Mouse (Mus musculus) spleen, adult 2 months (tissue): ENCODE data around the gene Srd5a1. TPM values are rescaled to one million over a fixed set of nuclear protein-coding genes. Genes with fewer than 3 reads are reported as not detected.

Experiments
- DNase-seq, 2 experiments: peaks; one replicate each; pipeline versions ENCODE4 v3.0.0 to v3.0.0-alpha.2; 2012 to 2021; ENCODE audit warnings: low spot score in 2 of 2, low read depth in 1 of 2
- H3K27ac ChIP-seq: fragments of 200-500 bp; 2 replicates; pipeline ENCODE4 v1.5.1; 2012; ENCODE audit warnings: low read length, inconsistent platforms; ENCODE audit not compliant: insufficient read depth
- H3K27me3 ChIP-seq: fragments of 200-500 bp; 2 replicates; pipeline ENCODE4 v1.6.1; 2012; ENCODE audit warnings: mild to moderate bottlenecking, moderate library complexity, low read length, inconsistent platforms; ENCODE audit not compliant: control insufficient read depth, insufficient read depth
- H3K36me3 ChIP-seq: fragments of 200-500 bp; 2 replicates; pipeline ENCODE4 v1.6.1; 2012; ENCODE audit warnings: mild to moderate bottlenecking, low read length, inconsistent platforms; ENCODE audit not compliant: control insufficient read depth, insufficient read depth
- H3K4me1 ChIP-seq: fragments of 200-500 bp; 2 replicates; pipeline ENCODE4 v1.6.1; 2011; ENCODE audit warnings: inconsistent platforms; ENCODE audit not compliant: control insufficient read depth, insufficient read depth, insufficient read length
- H3K4me3 ChIP-seq: fragments of 200-500 bp; 2 replicates; pipeline ENCODE4 v1.5.1; 2011; ENCODE audit warnings: mild to moderate bottlenecking, inconsistent platforms; ENCODE audit not compliant: insufficient read depth, insufficient read length; ENCODE audit errors: extremely low read depth
- CTCF ChIP-seq: fragments of 200-500 bp; IDR thresholded peaks from 2 replicates; pipeline ENCODE4 v1.5.1; 2011; ENCODE audit warnings: mild to moderate bottlenecking, inconsistent platforms; ENCODE audit not compliant: insufficient read depth, insufficient read length, insufficient replicate concordance; ENCODE audit errors: extremely low read depth
- POLR2A ChIP-seq: fragments of 200-500 bp; IDR thresholded peaks from 2 replicates; pipeline ENCODE4 v1.6.1; 2011; ENCODE audit warnings: low read depth, low read length, inconsistent platforms
- WGBS: fragments of 180-500 bp; shearing (Covaris S2); methylation state at CpG from one replicate; pipeline ENCODE4 v1.1.7; 2018; 5-methylcytosine and 5-hydroxymethylcytosine counted together
- polyA plus RNA-seq: library from polyadenylated mRNA; depleted of rRNA; stranded (reverse); fragments of >200 nt; gene quantifications from 2 replicates; pipeline ENCODE4 v1.2.3, GENCODE M21; 2012

Srd5a1 gene
- polyA plus RNA-seq, 1 experiment = 0.82 TPM

DNA sequence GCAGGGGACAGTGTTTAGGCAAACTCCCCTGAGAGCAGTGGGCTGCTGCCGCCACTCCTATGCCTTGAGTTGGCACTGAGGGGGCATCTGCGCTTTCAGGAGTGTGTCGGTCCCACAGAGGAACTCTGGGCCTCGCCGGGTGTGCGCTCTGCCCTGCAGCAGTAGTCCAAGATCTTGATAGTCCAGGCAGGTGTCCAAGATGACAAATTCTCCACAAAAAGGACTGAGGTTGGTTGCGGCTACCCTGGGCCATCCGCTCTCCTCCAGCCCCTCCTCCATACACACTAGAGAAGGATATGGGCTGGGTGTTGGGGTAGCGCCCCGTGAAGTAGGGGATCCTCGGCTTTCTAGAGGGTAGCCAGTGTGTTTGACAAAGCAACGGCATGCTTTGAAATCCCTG, 67.6 kb downstream of the Srd5a1 start:
- H3K27me3 ChIP-seq = no peaks in the 10 kb centered on the region
- TF ChIP-seq POLR2A (no peak), CTCF (no peak)
- no peak overlapping the region for H3K4me3 ChIP-seq
- no peak overlapping the region for H3K27ac ChIP-seq
- no peak for DNase-seq
- no peaks in the 10 kb centered on the region for H3K4me1 ChIP-seq
- WGBS = 83% methylated on average over 12 of the region's 12 CpGs
- no peaks in the 10 kb centered on the region for H3K36me3 ChIP-seq

DNA sequence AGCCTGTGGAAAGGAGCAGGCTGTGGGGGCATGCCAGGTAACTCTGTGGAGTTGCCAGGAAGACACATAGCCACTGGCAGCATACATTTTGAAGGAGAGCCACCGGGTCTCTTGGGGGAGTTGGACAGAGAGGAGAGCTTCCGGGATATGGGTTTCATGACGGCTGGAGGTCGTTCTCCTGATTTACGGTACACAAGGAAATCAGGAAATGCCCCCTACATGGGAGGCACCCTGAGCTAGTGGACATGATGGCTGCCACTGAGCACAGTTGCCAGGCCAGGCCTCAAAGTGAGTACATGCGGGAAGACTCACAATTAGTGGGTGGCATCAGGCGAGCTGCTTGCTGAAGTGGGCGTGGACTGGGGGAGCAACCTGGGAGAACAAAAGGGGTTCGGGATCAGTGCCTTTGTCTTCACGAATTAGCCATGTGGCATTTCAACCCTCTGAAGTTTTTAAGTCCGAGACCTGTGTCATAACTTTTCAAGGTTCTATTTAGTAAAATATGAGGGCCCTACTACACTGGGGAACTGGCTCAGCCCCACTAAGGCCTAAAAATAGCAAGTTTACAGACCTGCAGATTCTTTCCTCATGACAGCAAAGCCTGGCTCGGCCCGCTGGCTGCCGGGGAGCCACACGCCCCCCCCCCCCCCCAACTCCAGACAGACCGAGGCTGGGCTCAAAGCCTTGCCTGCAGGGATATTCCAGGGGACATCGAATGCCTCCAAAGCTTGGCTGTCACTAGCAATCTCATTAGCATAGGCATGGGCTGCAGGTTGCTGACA, 68.5 kb downstream of the Srd5a1 start:
- TF ChIP-seq POLR2A (no peak), CTCF (no peak)
- Histone ChIP-seq H3K4me1 (no peaks in the 10 kb centered on the region), H3K4me3 (no peak overlapping the region), H3K27me3 (no peaks in the 10 kb centered on the region), H3K27ac (no peak overlapping the region), H3K36me3 (no peaks in the 10 kb centered on the region)
- no peak for DNase-seq
- WGBS = 81% methylated on average over 17 of the region's 17 CpGs

DNA sequence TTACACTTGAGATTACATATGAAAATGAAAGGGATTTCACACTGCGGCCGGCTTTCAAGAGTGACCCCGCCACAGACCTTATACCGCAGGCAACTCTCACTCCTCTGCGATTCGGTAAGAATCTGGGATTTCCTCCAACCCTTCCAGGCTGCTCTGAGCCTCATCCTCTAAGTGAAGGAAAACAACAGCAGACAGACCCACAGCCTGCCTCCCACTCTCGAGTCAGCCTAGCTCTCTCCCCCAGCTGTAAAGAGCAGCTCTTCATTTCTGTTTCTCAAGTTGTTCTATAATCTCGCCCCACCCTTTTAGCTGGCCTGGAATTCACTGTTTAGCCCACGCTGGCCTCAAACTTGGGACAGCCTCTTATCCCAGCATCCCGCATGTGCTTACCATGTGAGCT, 69.5 kb downstream of the Srd5a1 start:
- Histone ChIP-seq H3K4me1 (no peaks in the 10 kb centered on the region), H3K27me3 (no peaks in the 10 kb centered on the region), H3K27ac (no peak overlapping the region), H3K36me3 (no peaks in the 10 kb centered on the region), H3K4me3 (no peak overlapping the region)
- TF ChIP-seq CTCF = no peak
- WGBS = 88% methylated on average over 10 of the region's 10 CpGs
- no peak for DNase-seq

DNA sequence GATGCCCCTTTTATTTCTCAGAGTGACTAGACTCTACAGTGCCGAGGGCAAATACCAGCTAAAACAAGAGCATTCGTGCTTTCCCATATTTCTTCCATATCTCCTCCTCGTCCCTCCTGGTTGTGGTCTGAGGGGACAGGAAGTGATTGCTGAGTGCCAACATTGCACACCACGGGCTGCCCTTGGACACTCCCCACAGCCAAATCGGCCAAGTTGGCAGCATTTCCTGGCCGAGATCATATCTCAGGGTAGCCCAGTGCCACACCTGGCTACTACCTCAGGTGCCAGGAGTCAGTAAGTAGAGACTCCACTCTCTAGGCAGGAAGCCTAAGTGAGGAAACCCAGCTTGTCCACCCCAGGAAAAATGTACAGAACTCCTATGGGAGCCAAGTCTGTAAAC, 70.0 kb downstream of the Srd5a1 start:
- H3K4me3 ChIP-seq = no peak overlapping the region
- no peaks in the 10 kb centered on the region for H3K27me3 ChIP-seq
- TF ChIP-seq CTCF = no peak
- TF ChIP-seq POLR2A = no peak
- H3K36me3 ChIP-seq = no peaks in the 10 kb centered on the region
- H3K27ac ChIP-seq = no peak overlapping the region
- no peak for DNase-seq
- no peaks in the 10 kb centered on the region for H3K4me1 ChIP-seq
- 42% methylated on average over 6 of the region's 6 CpGs for WGBS

DNA sequence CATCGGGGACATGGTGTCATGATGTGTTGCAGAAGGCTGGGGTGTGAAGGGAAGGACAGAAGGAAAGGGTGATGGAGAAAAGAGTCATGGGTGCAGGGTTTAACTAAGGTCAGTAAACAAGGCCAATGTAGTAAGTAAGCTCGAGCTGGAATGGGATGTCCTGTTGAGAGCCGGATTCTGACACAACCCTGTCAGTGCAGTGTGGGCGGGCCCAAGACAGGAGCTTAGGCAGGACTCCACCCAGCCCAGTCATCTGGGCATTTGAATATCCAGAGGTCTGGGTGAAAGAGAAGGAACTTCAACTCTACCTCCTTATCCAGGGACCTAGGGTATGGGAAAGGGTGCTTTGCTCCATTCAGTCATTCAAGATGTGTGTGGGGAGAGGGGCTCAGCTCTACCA, 72.9 kb downstream of the Srd5a1 start:
- 84% methylated on average over 4 of the region's 4 CpGs for WGBS
- Histone ChIP-seq H3K4me1 (peaks cover 2% of the 10 kb centered on the region; the same call in 1 of the 2 replicates), H3K27me3 (no peaks in the 10 kb centered on the region), H3K4me3 (no peak overlapping the region), H3K36me3 (no peaks in the 10 kb centered on the region), H3K27ac (no peak overlapping the region)
- no peak for DNase-seq
- TF ChIP-seq CTCF (no peak), POLR2A (no peak)

DNA sequence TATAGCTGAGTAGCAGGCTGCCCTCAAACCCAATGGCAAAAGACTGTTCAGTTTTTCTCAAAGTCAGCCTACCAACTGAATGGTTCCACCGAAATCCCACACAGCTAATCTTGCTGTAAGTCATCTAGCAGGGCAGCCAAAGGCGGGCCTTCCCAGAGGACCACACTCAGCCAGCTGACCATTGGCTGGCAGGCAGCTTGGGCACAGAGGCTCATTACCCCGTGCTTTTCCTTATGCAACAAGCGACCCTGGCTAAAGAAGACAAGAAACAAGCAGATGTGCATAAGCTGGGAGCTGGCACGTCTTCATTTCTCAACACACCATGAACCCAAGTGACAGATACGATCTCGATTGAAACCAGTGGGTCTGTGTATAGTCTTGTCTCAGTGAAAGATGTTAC, 73.9 kb downstream of the Srd5a1 start:
- Histone ChIP-seq H3K4me3 (no peak overlapping the region), H3K4me1 (peaks cover 5% of the 10 kb centered on the region), H3K27ac (no peak overlapping the region), H3K27me3 (no peaks in the 10 kb centered on the region), H3K36me3 (no peaks in the 10 kb centered on the region)
- no peak for DNase-seq
- TF ChIP-seq POLR2A (no peak), CTCF (no peak)
- 88% methylated on average over 7 of the region's 7 CpGs for WGBS

DNA sequence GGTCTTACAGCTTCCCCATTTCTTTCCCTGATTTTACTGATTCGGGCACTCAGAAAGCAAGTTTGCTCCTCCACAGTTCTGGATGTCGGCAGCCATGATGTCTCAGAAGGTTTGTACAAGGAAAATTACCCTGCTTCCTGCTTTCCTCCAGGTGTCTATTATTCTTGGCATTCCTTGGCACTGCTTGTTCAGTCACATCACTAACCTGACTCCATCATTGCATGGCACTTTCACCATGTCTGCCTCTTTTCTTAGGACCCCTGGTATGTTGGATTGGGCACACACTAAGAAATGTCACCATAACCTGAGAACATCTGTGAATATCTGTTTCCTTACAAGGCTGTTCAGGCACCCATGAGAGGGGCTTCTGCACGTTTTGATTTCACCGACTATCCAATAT, 75.2 kb downstream of the Srd5a1 start:
- Histone ChIP-seq H3K4me3 (no peak overlapping the region), H3K4me1 (peaks cover 11% of the 10 kb centered on the region), H3K27ac (no peak overlapping the region), H3K36me3 (no peaks in the 10 kb centered on the region), H3K27me3 (no peaks in the 10 kb centered on the region)
- no peak for DNase-seq
- WGBS = 77% methylated on average over 4 of the region's 4 CpGs
- TF ChIP-seq CTCF = no peak
- no peak for TF ChIP-seq POLR2A
